Mouse (Mus musculus) E14TG2a.4 (cell line): ENCODE measurements around the gene Bmp6.

Experiments
- CTCF ChIP-seq: conservative IDR thresholded peaks from 2 replicates; pipeline ENCODE4 v1.5.1; 2014; ENCODE audit warnings: low read length
- NANOG ChIP-seq: IDR thresholded peaks from 2 replicates; pipeline ENCODE4 v1.6.1; 2014; ENCODE audit warnings: borderline replicate concordance, low read length, mixed read lengths

GRCm38 (mm10) chr13:38522056-38522654 is 177.2 kb downstream of the Bmp6 start:
- TF ChIP-seq CTCF (no peak), NANOG (no peak)
